Mouse (Mus musculus): ENCODE measurements around the gene Esrrg.

The Esrrg gene

GRCm38 (mm10) chr1:187652445-187652844 is 43.9 kb downstream of the Esrrg start:
- Histone ChIP-seq H3K4me3 (replicated peaks; ENCODE audit: low read length) (no peak overlapping the region), H3K27me3 (ENCODE audit: insufficient read depth, low read length) (peaks cover 27% of the 10 kb centered on the region), H3K9me3 (ENCODE audit: low read length) (no peaks in the 10 kb centered on the region), H3K36me3 (ENCODE audit: insufficient read depth, low read length) (no peaks in the 10 kb centered on the region), H3K4me1 (replicated peaks; ENCODE audit: low read depth, low read length) (peaks cover 12% of the 10 kb centered on the region)
- TF ChIP-seq CTCF (conservative IDR thresholded peaks at IDR 0.05; ENCODE audit: low read length) (no peak), POU5F1 (IDR thresholded peaks at IDR 0.05; ENCODE audit: borderline replicate concordance, low read length) (no peak), NANOG (IDR thresholded peaks at IDR 0.05; ENCODE audit: borderline replicate concordance, low read length) (no peak)

- H3K4me1 ChIP-seq (replicated peaks; ENCODE audit: low read depth, low read length) = peaks cover 12% of the 10 kb centered on the region
These were observed 44.8 kb downstream of the Esrrg start for GRCm38 (mm10) chr1:187653390-187653789.

GRCm38 (mm10) chr1:187660963-187661362 is 52.4 kb downstream of the Esrrg start:
- peaks cover 2% of the 10 kb centered on the region; the same call in 1 of the 2 replicates for H3K27me3 ChIP-seq (ENCODE audit: insufficient read depth, low read length)
- H3K4me3 ChIP-seq (replicated peaks; ENCODE audit: low read length) = no peak overlapping the region
- H3K36me3 ChIP-seq (ENCODE audit: insufficient read depth, low read length) = no peaks in the 10 kb centered on the region
- no peaks in the 10 kb centered on the region; the same call in 1 of the 2 replicates for H3K4me1 ChIP-seq (replicated peaks; ENCODE audit: low read depth, low read length)
- H3K9me3 ChIP-seq (ENCODE audit: low read length) = no peaks in the 10 kb centered on the region
- TF ChIP-seq CTCF (conservative IDR thresholded peaks at IDR 0.05; ENCODE audit: low read length) (no peak), NANOG (IDR thresholded peaks at IDR 0.05; ENCODE audit: borderline replicate concordance, low read length) (no peak), POU5F1 (IDR thresholded peaks at IDR 0.05; ENCODE audit: borderline replicate concordance, low read length) (no peak)

More at GRCm38 (mm10) chr1:187653390-187653789, 44.8 kb downstream of the Esrrg start:
- H3K9me3 ChIP-seq (ENCODE audit: low read length) = no peaks in the 10 kb centered on the region
- no peaks in the 10 kb centered on the region for H3K36me3 ChIP-seq (ENCODE audit: insufficient read depth, low read length)
- peaks cover 27% of the 10 kb centered on the region for H3K27me3 ChIP-seq (ENCODE audit: insufficient read depth, low read length)
- TF ChIP-seq POU5F1 (IDR thresholded peaks at IDR 0.05; ENCODE audit: borderline replicate concordance, low read length) = no peak
- no peak for TF ChIP-seq CTCF (conservative IDR thresholded peaks at IDR 0.05; ENCODE audit: low read length)
- H3K4me3 ChIP-seq (replicated peaks; ENCODE audit: low read length) = no peak overlapping the region

GRCm38 (mm10) chr1:187662083-187662609 is 53.6 kb downstream of the Esrrg start:
- 0 out of 2 replicates have a peak overlapping the region, but pooled peaks have one; percentile 30 for H3K4me3 ChIP-seq (replicated peaks; ENCODE audit: low read length)
- peaks cover 2% of the 10 kb centered on the region; the same call in 1 of the 2 replicates for H3K27me3 ChIP-seq (ENCODE audit: insufficient read depth, low read length)
- H3K4me1 ChIP-seq (replicated peaks; ENCODE audit: low read depth, low read length) = no peaks in the 10 kb centered on the region; the same call in 1 of the 2 replicates
- H3K9me3 ChIP-seq (ENCODE audit: low read length) = no peaks in the 10 kb centered on the region
- TF ChIP-seq POU5F1 (IDR thresholded peaks at IDR 0.05; ENCODE audit: borderline replicate concordance, low read length) (no peak), CTCF (conservative IDR thresholded peaks at IDR 0.05; ENCODE audit: low read length) (no peak), NANOG (IDR thresholded peaks at IDR 0.05; ENCODE audit: borderline replicate concordance, low read length) (no peak)
- no peaks in the 10 kb centered on the region for H3K36me3 ChIP-seq (ENCODE audit: insufficient read depth, low read length)

GRCm38 (mm10) chr1:187663376-187663775 is 54.8 kb downstream of the Esrrg start:
- Histone ChIP-seq H3K4me1 (replicated peaks; ENCODE audit: low read depth, low read length) (no peaks in the 10 kb centered on the region; the same call in 1 of the 2 replicates), H3K36me3 (ENCODE audit: insufficient read depth, low read length) (no peaks in the 10 kb centered on the region), H3K4me3 (replicated peaks; ENCODE audit: low read length) (no peak overlapping the region), H3K9me3 (ENCODE audit: low read length) (no peaks in the 10 kb centered on the region), H3K27me3 (ENCODE audit: insufficient read depth, low read length) (peaks cover 2% of the 10 kb centered on the region; the same call in 1 of the 2 replicates)
- no peak for TF ChIP-seq CTCF (conservative IDR thresholded peaks at IDR 0.05; ENCODE audit: low read length)
- no peak for TF ChIP-seq NANOG (IDR thresholded peaks at IDR 0.05; ENCODE audit: borderline replicate concordance, low read length)

- Histone ChIP-seq H3K27me3 (ENCODE audit: insufficient read depth, low read length) (peaks cover 2% of the 10 kb centered on the region; the same call in 1 of the 2 replicates), H3K4me3 (replicated peaks; ENCODE audit: low read length) (no peak overlapping the region), H3K4me1 (replicated peaks; ENCODE audit: low read depth, low read length) (no peaks in the 10 kb centered on the region; the same call in 1 of the 2 replicates), H3K36me3 (ENCODE audit: insufficient read depth, low read length) (no peaks in the 10 kb centered on the region), H3K9me3 (ENCODE audit: low read length) (no peaks in the 10 kb centered on the region)
- no peak for TF ChIP-seq NANOG (IDR thresholded peaks at IDR 0.05; ENCODE audit: borderline replicate concordance, low read length)
- TF ChIP-seq POU5F1 (IDR thresholded peaks at IDR 0.05; ENCODE audit: borderline replicate concordance, low read length) = no peak
- no peak for TF ChIP-seq CTCF (conservative IDR thresholded peaks at IDR 0.05; ENCODE audit: low read length)
These were observed 55.7 kb downstream of the Esrrg start for GRCm38 (mm10) chr1:187664261-187664660.

- H3K4me3 ChIP-seq (replicated peaks; ENCODE audit: low read length) = no peak overlapping the region
- TF ChIP-seq CTCF (conservative IDR thresholded peaks at IDR 0.05; ENCODE audit: low read length) = no peak
- no peak for TF ChIP-seq POU5F1 (IDR thresholded peaks at IDR 0.05; ENCODE audit: borderline replicate concordance, low read length)
- no peak for TF ChIP-seq NANOG (IDR thresholded peaks at IDR 0.05; ENCODE audit: borderline replicate concordance, low read length)
- no peaks in the 10 kb centered on the region; the same call in 1 of the 2 replicates for H3K4me1 ChIP-seq (replicated peaks; ENCODE audit: low read depth, low read length)
- H3K36me3 ChIP-seq (ENCODE audit: insufficient read depth, low read length) = no peaks in the 10 kb centered on the region
- H3K9me3 ChIP-seq (ENCODE audit: low read length) = no peaks in the 10 kb centered on the region
- H3K27me3 ChIP-seq (ENCODE audit: insufficient read depth, low read length) = peaks cover 2% of the 10 kb centered on the region; the same call in 1 of the 2 replicates
These were observed 57.5 kb downstream of the Esrrg start for GRCm38 (mm10) chr1:187665901-187666600.

GRCm38 (mm10) chr1:187669746-187670145 is 61.2 kb downstream of the Esrrg start:
- TF ChIP-seq NANOG (IDR thresholded peaks at IDR 0.05; ENCODE audit: borderline replicate concordance, low read length) = no peak
- TF ChIP-seq CTCF (conservative IDR thresholded peaks at IDR 0.05; ENCODE audit: low read length) = no peak
- TF ChIP-seq POU5F1 (IDR thresholded peaks at IDR 0.05; ENCODE audit: borderline replicate concordance, low read length) = no peak
- Histone ChIP-seq H3K4me1 (replicated peaks; ENCODE audit: low read depth, low read length) (no peaks in the 10 kb centered on the region), H3K27me3 (ENCODE audit: insufficient read depth, low read length) (no peaks in the 10 kb centered on the region), H3K9me3 (ENCODE audit: low read length) (no peaks in the 10 kb centered on the region), H3K36me3 (ENCODE audit: insufficient read depth, low read length) (no peaks in the 10 kb centered on the region), H3K4me3 (replicated peaks; ENCODE audit: low read length) (no peak overlapping the region)

All from E14TG2a.4 (cell line).